Mouse (Mus musculus): ENCODE measurements around the gene Krt42.

DNA sequence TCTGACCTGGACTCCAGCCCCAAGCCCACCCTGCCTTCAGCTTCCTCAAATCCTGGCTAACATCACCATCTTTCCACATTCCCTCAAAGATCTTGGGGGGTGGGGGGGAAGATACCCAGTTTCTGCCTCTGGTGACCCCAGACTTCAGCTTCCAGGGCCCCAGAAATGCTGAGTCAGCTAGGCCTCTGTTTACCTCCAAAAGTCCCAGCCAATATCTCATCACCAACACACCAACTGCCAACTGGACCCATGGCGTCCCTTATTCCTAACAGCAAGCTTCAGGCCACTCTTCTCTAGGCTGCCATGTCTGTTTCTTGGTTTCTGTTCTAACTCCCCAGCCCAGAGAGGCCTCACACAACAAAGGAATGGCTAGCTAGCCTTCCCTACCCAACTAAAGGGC lies 2.2 kb upstream of the Krt42 start:
- TF ChIP-seq POLR2A (IDR thresholded peaks at IDR 0.05; ENCODE audit: borderline replicate concordance, insufficient read depth, low read length) (no peak), CTCF (IDR thresholded peaks at IDR 0.05; ENCODE audit: borderline replicate concordance, insufficient read depth, low read depth, low read length) (no peak)
